Mouse (Mus musculus) midbrain, embryonic 16.5 days (tissue): Measurements from ENCODE around the gene Olfr1387. TPM values are rescaled to one million over a fixed set of nuclear protein-coding genes. Genes with fewer than 3 reads are reported as not detected.
"Not testable (repeated sequence)": the region's sequence is repeated elsewhere in the genome, so short reads cannot be mapped to it uniquely, and the experiment has no call there.

Source experiments
- ATAC-seq: fragments of 200-750 bp; cut with Nextera tagmentation; 2 replicates; pipeline ENCODE4 v1.8.0; 2017; ENCODE audit warnings: moderate TSS enrichment
- H3K27ac ChIP-seq: fragments of 300-500 bp; sonication (generic); 2 replicates; pipeline ENCODE4 v1.5.1; 2014; ENCODE audit warnings: mild to moderate bottlenecking, low read length, mixed read lengths
- H3K27me3 ChIP-seq: fragments of 300-500 bp; sonication (generic); 2 replicates; pipeline ENCODE4 v1.6.1; 2014; ENCODE audit warnings: low read depth, low read length, mixed read lengths; ENCODE audit not compliant: control insufficient read depth, insufficient read depth
- H3K36me3 ChIP-seq: fragments of 300-500 bp; sonication (generic); 2 replicates; pipeline ENCODE4 v1.6.1; 2014; ENCODE audit warnings: mild to moderate bottlenecking, low read length, moderate library complexity, mixed read lengths; ENCODE audit not compliant: control insufficient read depth, insufficient read depth
- H3K4me1 ChIP-seq: fragments of 300-500 bp; sonication (generic); 2 replicates; pipeline ENCODE4 v1.6.1; 2014; ENCODE audit warnings: mild to moderate bottlenecking, low read length, mixed read lengths; ENCODE audit not compliant: control insufficient read depth, insufficient read depth
- H3K4me2 ChIP-seq: fragments of 300-500 bp; sonication (generic); 2 replicates; pipeline ENCODE4 v1.6.1; 2014; ENCODE audit warnings: mild to moderate bottlenecking, low read length, mixed read lengths
- H3K4me3 ChIP-seq: fragments of 300-500 bp; sonication (generic); 2 replicates; pipeline ENCODE4 v1.5.1; 2014; ENCODE audit warnings: low read depth, mild to moderate bottlenecking, low read length, moderate library complexity, mixed read lengths
- H3K9ac ChIP-seq: fragments of 300-500 bp; sonication (generic); 2 replicates; pipeline ENCODE4 v1.6.1; 2014; ENCODE audit warnings: low read depth, low read length, mixed read lengths
- H3K9me3 ChIP-seq: fragments of 300-500 bp; sonication (generic); replicated peaks from 2 replicates; pipeline ENCODE4 v1.6.1; 2014; ENCODE audit warnings: mild to moderate bottlenecking, low read length, mixed read lengths; ENCODE audit not compliant: control insufficient read depth, poor library complexity, severe bottlenecking
- WGBS: fragments of 180-500 bp; shearing (Covaris S2); extraction: QIAGEN DNeasy Blood & Tissue Kit; methylation state at CpG from one replicate; pipeline ENCODE4 v1.1.7; 2014; 5-methylcytosine and 5-hydroxymethylcytosine counted together
- polyA plus RNA-seq: library from polyadenylated mRNA; unstranded; fragments of >200 nt; fragmentation: Nextera tagmentation; extraction: Ambion mirVana; gene quantifications from 2 replicates; pipeline ENCODE4 v1.2.1, GENCODE M21; 2015

Olfr1387 gene
- not detected in 2 replicates for polyA plus RNA-seq

GRCm38 (mm10) chr11:49455043-49455442 lies at the start of gene Olfr1387:
Gene Olfr1387 (plus strand): TSS chr11:49455343.
- Histone ChIP-seq H3K27me3 (no peaks in the 10 kb centered on the region), H3K4me3 (no peak within 1 kb of the TSS), H3K4me2 (no peak within 1 kb of the TSS), H3K36me3 (no peaks in the 10 kb centered on the region), H3K9me3 (0 out of 2 replicates have a peak, but pooled peaks cover 2% of the 10 kb centered on the region), H3K27ac (no peak within 1 kb of the TSS), H3K4me1 (no peaks in the 10 kb centered on the region), H3K9ac (no peak within 1 kb of the TSS)
- WGBS = 83% methylated on average over 1 of the region's 1 CpGs
- no peak for ATAC-seq

DNA sequence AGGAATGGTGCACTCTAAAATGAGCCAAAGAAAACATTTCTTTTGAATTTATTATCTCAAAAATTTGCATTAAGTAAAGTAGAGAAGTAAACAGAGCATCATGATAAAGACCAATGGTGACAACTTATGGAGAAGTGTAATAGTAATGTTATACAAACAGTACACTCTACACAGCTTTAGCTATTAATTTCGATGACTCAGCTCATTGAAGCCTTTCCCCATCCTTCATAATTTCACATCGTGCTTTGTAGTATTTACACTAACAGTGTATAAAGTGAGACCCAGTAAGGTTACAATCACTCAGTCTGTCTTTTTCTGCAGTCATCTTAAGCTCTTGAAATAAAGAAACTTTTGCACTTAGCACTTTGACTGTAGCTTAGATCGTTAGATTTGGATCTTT lies 48.4 kb upstream of the Olfr1387 start:
- 78% methylated on average over 3 of the region's 3 CpGs for WGBS
- no peaks in the 10 kb centered on the region for H3K27me3 ChIP-seq

DNA sequence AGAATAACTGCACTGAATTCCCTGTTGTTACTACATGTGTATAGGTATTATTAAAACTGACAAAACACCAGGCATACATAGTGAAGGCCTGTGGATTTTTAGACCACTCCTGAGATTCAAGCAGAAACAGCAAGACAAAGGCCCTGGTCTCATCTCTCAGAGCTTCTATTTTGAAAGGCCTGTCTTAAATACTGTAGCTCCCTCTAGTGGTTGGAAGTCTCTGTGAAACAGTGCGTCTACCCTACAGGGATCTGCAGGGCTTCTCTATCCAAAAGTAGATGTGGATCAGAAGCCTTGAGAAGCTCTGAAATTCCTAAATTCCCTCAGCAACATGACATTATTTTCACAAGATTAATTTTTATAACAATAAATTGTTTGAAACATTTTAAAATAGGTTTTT lies 44.6 kb upstream of the Olfr1387 start:
- ATAC-seq = no peak
- H3K9me3 ChIP-seq = no peaks in the 10 kb centered on the region
- no peaks in the 10 kb centered on the region for H3K36me3 ChIP-seq
- no peak overlapping the region for H3K9ac ChIP-seq
- no peak overlapping the region for H3K27ac ChIP-seq
- no peak overlapping the region for H3K4me2 ChIP-seq
- 29% methylated on average over 1 of the region's 1 CpGs for WGBS
- H3K27me3 ChIP-seq = no peaks in the 10 kb centered on the region
- no peaks in the 10 kb centered on the region for H3K4me1 ChIP-seq
- no peak overlapping the region for H3K4me3 ChIP-seq

More for the DNA sequence above, 48.4 kb upstream of the Olfr1387 start:
- no peak for ATAC-seq
- no peaks in the 10 kb centered on the region for H3K36me3 ChIP-seq
- no peak overlapping the region for H3K4me3 ChIP-seq
- no peaks in the 10 kb centered on the region for H3K9me3 ChIP-seq
- no peak overlapping the region for H3K9ac ChIP-seq
- H3K4me1 ChIP-seq = no peaks in the 10 kb centered on the region
- no peak overlapping the region for H3K4me2 ChIP-seq
- H3K27ac ChIP-seq = no peak overlapping the region

DNA sequence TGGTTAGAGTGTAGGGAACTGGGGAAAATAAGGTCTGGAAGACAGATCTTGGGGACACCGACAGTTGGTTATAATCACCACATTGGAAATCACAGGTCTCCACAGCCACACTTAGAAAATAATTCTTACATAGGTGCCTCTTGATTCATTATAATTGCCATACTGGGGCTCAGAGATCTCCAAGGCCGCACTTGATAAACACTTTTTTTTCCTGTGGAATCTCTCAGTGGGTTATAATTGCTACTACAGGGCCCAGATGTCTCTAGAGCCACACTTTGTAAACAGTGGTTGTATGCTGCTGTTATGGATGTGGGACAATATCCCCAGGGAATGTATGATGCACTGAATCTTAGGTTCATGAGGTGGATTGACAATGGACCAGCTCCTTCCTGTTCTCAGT lies 32.4 kb upstream of the Olfr1387 start, which contains the start of gene Olfr1389:
Gene Olfr1389, plus strand, starts transcription at position 301 of the 400 bp plus-strand sequence.
- H3K27ac ChIP-seq = no peak within 1 kb of the TSS
- H3K9ac ChIP-seq = no peak within 1 kb of the TSS
- no peaks in the 10 kb centered on the region for H3K9me3 ChIP-seq
- WGBS = 91% methylated on average over 2 of the region's 2 CpGs
- no peak within 1 kb of the TSS for H3K4me3 ChIP-seq
- no peak within 1 kb of the TSS for H3K4me2 ChIP-seq
- no peaks in the 10 kb centered on the region for H3K36me3 ChIP-seq
- no peaks in the 10 kb centered on the region for H3K4me1 ChIP-seq
- H3K27me3 ChIP-seq = no peaks in the 10 kb centered on the region
- no peak for ATAC-seq

DNA sequence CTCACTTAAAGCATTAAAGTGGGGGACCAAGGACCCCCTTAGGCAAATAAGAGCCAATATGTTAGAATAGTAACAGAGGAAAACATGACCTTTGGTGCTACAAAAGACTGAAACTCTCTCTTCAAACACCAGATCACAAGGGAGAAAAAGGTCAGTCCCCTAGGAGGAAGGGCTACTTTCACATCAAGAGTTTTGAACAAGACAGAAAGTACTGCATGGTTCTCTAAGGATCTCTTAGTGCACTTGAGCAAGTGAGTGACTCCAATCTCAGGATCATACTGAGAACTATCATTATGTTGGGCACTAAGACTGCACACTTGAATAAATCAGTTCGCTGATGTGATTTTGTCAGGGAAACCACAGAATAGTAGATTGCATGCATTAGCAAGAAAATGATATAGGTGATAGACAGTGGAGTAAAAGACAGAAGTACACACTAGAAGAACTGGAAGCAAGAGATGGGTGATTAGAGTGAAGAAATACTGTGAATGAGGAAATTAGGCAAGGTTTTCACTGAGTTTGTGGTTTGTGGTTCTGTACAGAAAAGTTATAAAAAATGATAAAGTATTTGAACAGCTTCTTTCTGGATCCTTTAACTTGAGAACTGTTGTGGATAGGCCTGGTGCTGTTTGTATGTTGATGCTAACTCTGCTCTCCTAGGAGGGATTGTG lies 29.8 kb upstream of the Olfr1387 start:
- no peaks in the 10 kb centered on the region for H3K4me1 ChIP-seq
- H3K9ac ChIP-seq = no peak overlapping the region
- H3K9me3 ChIP-seq = no peaks in the 10 kb centered on the region
- no peaks in the 10 kb centered on the region for H3K36me3 ChIP-seq
- no peak overlapping the region for H3K27ac ChIP-seq
- no peak overlapping the region for H3K4me2 ChIP-seq
- no peak overlapping the region for H3K4me3 ChIP-seq
- WGBS = 78% methylated on average over 1 of the region's 1 CpGs
- ATAC-seq = no peak
- H3K27me3 ChIP-seq = no peaks in the 10 kb centered on the region

- H3K9ac ChIP-seq = no peak overlapping the region
- WGBS = 85% methylated on average over 2 of the region's 2 CpGs
- no peak overlapping the region for H3K4me2 ChIP-seq
- H3K27me3 ChIP-seq = no peaks in the 10 kb centered on the region
- H3K9me3 ChIP-seq = no peaks in the 10 kb centered on the region; the same call in 1 of the 2 replicates
- no peaks in the 10 kb centered on the region for H3K36me3 ChIP-seq
- H3K4me3 ChIP-seq = no peak overlapping the region
- no peak overlapping the region for H3K27ac ChIP-seq
- no peak for ATAC-seq
- H3K4me1 ChIP-seq = no peaks in the 10 kb centered on the region
These were observed 25.5 kb upstream of the Olfr1387 start for GRCm38 (mm10) chr11:49429641-49430040.

DNA sequence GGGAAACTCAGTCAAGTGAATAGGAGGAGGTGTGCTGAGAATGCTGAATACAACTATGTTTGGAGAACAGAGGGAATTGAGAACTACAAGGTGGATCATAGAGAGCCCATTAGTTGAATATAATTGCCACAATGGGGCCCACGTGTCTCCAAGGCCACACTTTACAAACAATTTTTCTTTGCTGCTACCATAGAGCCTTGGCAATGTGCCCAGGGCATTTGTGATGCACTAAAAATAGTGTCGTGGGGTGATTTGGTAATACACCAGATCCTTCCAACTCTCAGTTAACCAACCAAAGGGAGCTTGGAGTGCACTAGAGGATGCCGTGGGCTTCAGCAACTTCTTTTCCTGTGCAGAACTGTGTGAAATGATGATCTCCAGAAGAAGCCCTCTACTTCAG lies 18.7 kb upstream of the Olfr1387 start, which contains the start of gene Olfr1388:
Gene Olfr1388, plus strand, starts transcription at position 214 of the 400 bp plus-strand sequence.
- H3K4me2 ChIP-seq = no peak within 1 kb of the TSS
- no peak within 1 kb of the TSS for H3K27ac ChIP-seq
- WGBS = 73% methylated on average over 3 of the region's 3 CpGs
- ATAC-seq = no peak
- no peaks in the 10 kb centered on the region for H3K4me1 ChIP-seq
- H3K36me3 ChIP-seq = no peaks in the 10 kb centered on the region
- no peak within 1 kb of the TSS for H3K9ac ChIP-seq
- H3K27me3 ChIP-seq = no peaks in the 10 kb centered on the region
- H3K9me3 ChIP-seq = no peaks in the 10 kb centered on the region; the same call in 1 of the 2 replicates
- H3K4me3 ChIP-seq = no peak within 1 kb of the TSS

- not testable (repeated sequence) for H3K27me3 ChIP-seq, H3K36me3 ChIP-seq, H3K9me3 ChIP-seq, H3K4me1 ChIP-seq, H3K4me2 ChIP-seq, H3K27ac ChIP-seq, ATAC-seq, H3K4me3 ChIP-seq, H3K9ac ChIP-seq
- WGBS = 90% methylated on average over 3 of the region's 3 CpGs
These were observed 9.6 kb downstream of the Olfr1387 start, which contains the start of gene Olfr1386 for GRCm38 (mm10) chr11:49464746-49465145. Gene Olfr1386 (plus strand): TSS chr11:49465046.

GRCm38 (mm10) chr11:49485973-49486372 lies 30.8 kb downstream of the Olfr1387 start:
- no peaks in the 10 kb centered on the region for H3K4me1 ChIP-seq
- no peak overlapping the region for H3K4me2 ChIP-seq
- no peak overlapping the region for H3K9ac ChIP-seq
- H3K4me3 ChIP-seq = no peak overlapping the region
- no peak overlapping the region for H3K27ac ChIP-seq
- WGBS = 59% methylated on average over 4 of the region's 4 CpGs
- ATAC-seq = no peak
- H3K36me3 ChIP-seq = no peaks in the 10 kb centered on the region
- no peaks in the 10 kb centered on the region for H3K27me3 ChIP-seq
- no peaks in the 10 kb centered on the region for H3K9me3 ChIP-seq
